Mouse (Mus musculus): ENCODE measurements around the gene Dock6.

DNA sequence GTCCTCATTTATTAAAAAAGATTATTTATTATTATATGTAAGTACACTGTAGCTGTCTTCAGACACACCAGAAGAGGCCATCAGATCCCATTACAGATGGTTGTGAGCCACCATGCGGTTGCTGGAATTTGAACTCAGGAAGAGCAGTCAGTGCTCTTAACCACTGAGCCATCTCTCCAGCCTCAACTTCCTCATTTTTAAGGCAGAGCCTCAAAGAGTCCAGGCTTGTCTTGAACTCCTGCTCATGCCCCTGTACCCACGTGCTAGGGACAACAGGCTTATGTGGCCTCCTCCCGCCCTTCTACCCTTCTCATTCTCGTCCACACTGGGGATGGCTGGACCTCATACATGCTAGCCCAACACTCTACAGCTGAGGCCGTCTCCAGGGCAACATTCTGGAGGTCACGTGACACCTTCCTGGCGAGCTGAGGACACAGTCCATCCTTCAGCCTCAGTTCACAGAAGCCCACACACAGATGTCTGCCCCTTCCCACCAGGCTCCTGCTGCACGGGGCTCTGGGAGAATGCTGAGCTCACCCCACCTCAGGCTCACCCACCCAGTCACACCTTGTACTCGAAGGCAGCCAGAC, 35.6 kb downstream of the Dock6 start:
- TF ChIP-seq CTCF (IDR thresholded peaks at IDR 0.05; ENCODE audit: low read depth) (no peak), EP300 (optimal IDR thresholded peaks at IDR 0.05) (no peak)

All from stomach, postnatal 0 days (tissue).